Mouse (Mus musculus): ENCODE measurements around the gene Stoml2. TPM values are rescaled to one million over a fixed set of nuclear protein-coding genes. Genes with fewer than 3 reads are reported as not detected.

Gene Stoml2
- total and polyA plus RNA-seq, 3 experiments = 391 to 480 TPM; not detected in 1

- Histone ChIP-seq H3K27me3 (ENCODE audit: control insufficient read depth in 1 of 2, insufficient read depth in 2 of 2, low read length in 2 of 2) (no peaks in the 10 kb centered on the region), H3K9ac (ENCODE audit: control insufficient read depth, low read depth, low read length, poor library complexity, severe bottlenecking) (peak within 1 kb of the TSS; percentile 86), H3K27ac (ENCODE audit: control insufficient read depth, low read depth, low read length) (peak within 1 kb of the TSS; percentile 15; the same call in 1 of the 2 replicates), H3K9me3 (replicated peaks; ENCODE audit: insufficient read depth, low read length) (no peaks in the 10 kb centered on the region), H3K79me2 (ENCODE audit: control insufficient read depth, insufficient read depth, low read length, poor library complexity) (no peaks in the 10 kb centered on the region; the same call in 1 of the 2 replicates), H3K4me1 (ENCODE audit: control insufficient read depth in 1 of 2, insufficient read depth in 2 of 2, low read length in 2 of 2) (peaks cover 3 to 7% of the 10 kb centered on the region in 2 experiments; a peak in 3 of 4 replicates), H3K36me3 (ENCODE audit: control insufficient read depth in 1 of 2, insufficient read depth in 2 of 2, low read length in 2 of 2) (peaks cover 0 to 10% of the 10 kb centered on the region in 2 experiments; a peak in 2 of 4 replicates), H3K4me3 (ENCODE audit: control insufficient read depth in 1 of 2, insufficient read depth in 1 of 2, low read depth in 2 of 2, low read length in 2 of 2) (peak within 1 kb of the TSS; percentile 77 to 82)
- DNase-seq (ENCODE audit: low read depth, low spot score) = peak; percentile 98
- TF ChIP-seq ZC3H11A (IDR thresholded peaks at IDR 0.05; ENCODE audit: low read depth, low read length) (no peak), NELFE (IDR thresholded peaks at IDR 0.05; ENCODE audit: low read depth, low read length) (peak; percentile 67; the same call in 1 of the 2 replicates), MAFK (IDR thresholded peaks at IDR 0.05; ENCODE audit: borderline replicate concordance, low read depth, low read length) (no peak), NRF1 (IDR thresholded peaks at IDR 0.05; ENCODE audit: insufficient read depth, low read depth, low read length, poor library complexity, severe bottlenecking) (no peak), TAL1 (IDR thresholded peaks at IDR 0.05; ENCODE audit: low read length) (no peak), ZNF384 (IDR thresholded peaks at IDR 0.05; ENCODE audit: low read depth, low read length) (no peak), MYB (IDR thresholded peaks at IDR 0.05; ENCODE audit: low read depth, low read length) (no peak), CTCF (IDR thresholded peaks at IDR 0.05 in 2 of 3, conservative IDR thresholded peaks at IDR 0.05 in 1 of 3; ENCODE audit: control insufficient read depth in 1 of 3, insufficient read depth in 1 of 3, low read depth in 2 of 3, low read length in 3 of 3, poor library complexity in 1 of 3, severe bottlenecking in 1 of 3) (no peak), TBP (IDR thresholded peaks at IDR 0.05; ENCODE audit: low read depth, low read length) (peak; percentile 36; the same call in 1 of the 2 replicates), MEF2A (IDR thresholded peaks at IDR 0.05; ENCODE audit: extremely low read depth, insufficient replicate concordance, low read depth, low read length, poor library complexity, severe bottlenecking) (no peak), SIN3A (IDR thresholded peaks at IDR 0.05; ENCODE audit: low read length) (no peak; the same call in 1 of the 2 replicates), E2F4 (IDR thresholded peaks at IDR 0.05; ENCODE audit: borderline replicate concordance, low read depth, low read length) (no peak), SMC3 (IDR thresholded peaks at IDR 0.05; ENCODE audit: low read depth, low read length) (no peak), ETS1 (IDR thresholded peaks at IDR 0.05; ENCODE audit: low read depth, low read length) (no peak), JUND (IDR thresholded peaks at IDR 0.05; ENCODE audit: low read depth, low read length) (no peak), ZMIZ1 (IDR thresholded peaks at IDR 0.05; ENCODE audit: low read depth, low read length) (0 out of 2 replicates have a peak, but pooled peaks have one; percentile 44), POLR2AphosphoS5 (IDR thresholded peaks at IDR 0.05; ENCODE audit: borderline replicate concordance, low read depth, low read length) (no peak), MYC (IDR thresholded peaks at IDR 0.05; ENCODE audit: low read depth, low read length) (no peak), BHLHE40 (IDR thresholded peaks at IDR 0.05; ENCODE audit: borderline replicate concordance, low read depth, low read length) (peak; percentile 38; the same call in 1 of the 2 replicates), KAT2A (conservative IDR thresholded peaks at IDR 0.05; ENCODE audit: low read depth, low read length) (no peak; the same call in 1 of the 2 replicates), POLR2A (IDR thresholded peaks at IDR 0.05; ENCODE audit: control insufficient read depth in 1 of 2, insufficient read depth in 1 of 2, low read depth in 1 of 2, low read length in 2 of 2, poor library complexity in 1 of 2) (peak; percentile 51 to 80; a peak in 3 of 4 replicates), POLR2AphosphoS2 (IDR thresholded peaks at IDR 0.05; ENCODE audit: low read length) (peak; percentile 60; the same call in 1 of the 2 replicates), MXI1 (IDR thresholded peaks at IDR 0.05; ENCODE audit: low read depth, low read length) (peak; percentile 48), USF2 (IDR thresholded peaks at IDR 0.05; ENCODE audit: borderline replicate concordance in 1 of 2, insufficient read depth in 1 of 2, low read depth in 1 of 2, low read length in 2 of 2) (no peak), USF1 (IDR thresholded peaks at IDR 0.05; ENCODE audit: low read depth, low read length) (no peak), ELF1 (IDR thresholded peaks at IDR 0.05; ENCODE audit: low read depth, low read length) (no peak), CHD2 (IDR thresholded peaks at IDR 0.05; ENCODE audit: low read length) (no peak), UBTF (IDR thresholded peaks at IDR 0.05; ENCODE audit: borderline replicate concordance, insufficient read depth, low read depth, low read length) (0 out of 2 replicates have a peak, but pooled peaks have one; percentile 74), CHD1 (IDR thresholded peaks at IDR 0.05; ENCODE audit: low read depth, low read length) (no peak), RCOR1 (IDR thresholded peaks at IDR 0.05; ENCODE audit: low read depth, low read length) (no peak), HCFC1 (IDR thresholded peaks at IDR 0.05; ENCODE audit: low read depth, low read length) (peak; percentile 34; the same call in 1 of the 2 replicates), GABPA (IDR thresholded peaks at IDR 0.05; ENCODE audit: low read depth, low read length) (no peak), MAX (IDR thresholded peaks at IDR 0.05; ENCODE audit: low read length) (peak; percentile 51; the same call in 1 of the 2 replicates)
These were observed 27.5 kb upstream of the Stoml2 start, which contains the start of gene Unc13b for GRCm38 (mm10) chr4:43058753-43059654. Gene Unc13b (plus strand): TSS chr4:43058953.

All from MEL (cell line).